Mouse (Mus musculus) liver, embryonic 12.5 days (tissue): ENCODE results near the gene Mnat1. TPM values are rescaled to one million over a fixed set of nuclear protein-coding genes. Genes with fewer than 3 reads are reported as not detected.

Experiments
- ATAC-seq: fragments of 200-750 bp; cut with Nextera tagmentation; 2 replicates; pipeline ENCODE4 v1.8.0; 2017; ENCODE audit warnings: moderate number of reproducible peaks, mild to moderate bottlenecking, moderate library complexity
- H3K27ac ChIP-seq: fragments of 300-500 bp; sonication (generic); 2 replicates; pipeline ENCODE4 v1.5.1; 2016; ENCODE audit warnings: mild to moderate bottlenecking
- H3K27me3 ChIP-seq: fragments of 300-500 bp; sonication (generic); replicated peaks from 2 replicates; pipeline ENCODE4 v1.6.1; 2016; ENCODE audit warnings: mild to moderate bottlenecking, moderate library complexity
- H3K36me3 ChIP-seq: fragments of 300-500 bp; sonication (generic); 2 replicates; pipeline ENCODE4 v1.6.1; 2016; ENCODE audit warnings: mild to moderate bottlenecking, moderate library complexity
- H3K4me1 ChIP-seq: fragments of 300-500 bp; sonication (generic); 2 replicates; pipeline ENCODE4 v1.6.1; 2016
- H3K4me2 ChIP-seq: fragments of 300-500 bp; sonication (generic); 2 replicates; pipeline ENCODE4 v1.6.1; 2016; ENCODE audit warnings: mild to moderate bottlenecking, moderate library complexity
- H3K4me3 ChIP-seq: fragments of 300-500 bp; sonication (generic); 2 replicates; pipeline ENCODE4 v1.5.1; 2016; ENCODE audit warnings: mild to moderate bottlenecking, moderate library complexity
- H3K9ac ChIP-seq: fragments of 300-500 bp; sonication (generic); 2 replicates; pipeline ENCODE4 v1.6.1; 2016; ENCODE audit warnings: mild to moderate bottlenecking, moderate library complexity
- H3K9me3 ChIP-seq: fragments of 300-500 bp; sonication (generic); replicated peaks from 2 replicates; pipeline ENCODE4 v1.6.1; 2016; ENCODE audit warnings: mild to moderate bottlenecking, moderate library complexity
- WGBS: fragments of 180-500 bp; shearing (Covaris S2); methylation state at CpG from one replicate; pipeline ENCODE4 v1.1.7; 2016; ENCODE audit not compliant: insufficient replicate concordance; 5-methylcytosine and 5-hydroxymethylcytosine counted together
- polyA plus RNA-seq: library from polyadenylated mRNA; unstranded; fragments of >200 nt; fragmentation: Nextera tagmentation; extraction: Ambion mirVana; gene quantifications from 2 replicates; pipeline ENCODE4 v1.2.1, GENCODE M21; 2016

Gene Mnat1
- polyA plus RNA-seq, 1 experiment from 2014 or later, result 14.1 TPM

- Histone ChIP-seq H3K4me3 (no peak overlapping the region), H3K36me3 (no peaks in the 10 kb centered on the region), H3K9ac (no peak overlapping the region), H3K4me2 (no peak overlapping the region), H3K27ac (no peak overlapping the region), H3K9me3 (no peaks in the 10 kb centered on the region), H3K27me3 (no peaks in the 10 kb centered on the region), H3K4me1 (peaks cover 14% of the 10 kb centered on the region)
- ATAC-seq, result no peak
- 81% methylated on average over 4 of the region's 4 CpGs for WGBS
These were observed 85.0 kb downstream of the Mnat1 start for GRCm38 (mm10) chr12:73208518-73208917.

GRCm38 (mm10) chr12:73209117-73209516 lies 85.6 kb downstream of the Mnat1 start:
- H3K4me3 ChIP-seq, result no peak overlapping the region
- H3K4me2 ChIP-seq, result no peak overlapping the region
- H3K4me1 ChIP-seq, result peaks cover 14% of the 10 kb centered on the region
- H3K27ac ChIP-seq, result no peak overlapping the region
- ATAC-seq, result no peak
- H3K27me3 ChIP-seq, result no peaks in the 10 kb centered on the region
- no peak overlapping the region for H3K9ac ChIP-seq
- WGBS, result 50% methylated on average over 1 of the region's 1 CpGs
- H3K36me3 ChIP-seq, result no peaks in the 10 kb centered on the region
- H3K9me3 ChIP-seq, result no peaks in the 10 kb centered on the region

- no peaks in the 10 kb centered on the region for H3K36me3 ChIP-seq
- no peak overlapping the region for H3K4me2 ChIP-seq
- no peak overlapping the region for H3K9ac ChIP-seq
- no peak for ATAC-seq
- no peaks in the 10 kb centered on the region for H3K9me3 ChIP-seq
- peaks cover 14% of the 10 kb centered on the region for H3K4me1 ChIP-seq
- 68% methylated on average over 3 of the region's 3 CpGs for WGBS
- peak overlapping the region; percentile 36; the same call in 1 of the 2 replicates for H3K27ac ChIP-seq
- no peak overlapping the region for H3K4me3 ChIP-seq
- no peaks in the 10 kb centered on the region for H3K27me3 ChIP-seq
These were observed 86.9 kb downstream of the Mnat1 start for GRCm38 (mm10) chr12:73210454-73210853.

- Histone ChIP-seq H3K27ac (no peak overlapping the region), H3K4me2 (no peak overlapping the region), H3K36me3 (peaks cover 18% of the 10 kb centered on the region), H3K4me1 (peaks cover 4% of the 10 kb centered on the region; the same call in 1 of the 2 replicates), H3K27me3 (no peaks in the 10 kb centered on the region), H3K4me3 (no peak overlapping the region), H3K9ac (no peak overlapping the region), H3K9me3 (no peaks in the 10 kb centered on the region)
- WGBS, result 41% methylated on average over 5 of the region's 5 CpGs
- no peak for ATAC-seq
These were observed 92.3 kb downstream of the Mnat1 start for GRCm38 (mm10) chr12:73215773-73216172.

GRCm38 (mm10) chr12:73218632-73219031 lies 95.1 kb downstream of the Mnat1 start:
- no peak overlapping the region for H3K27ac ChIP-seq
- no peaks in the 10 kb centered on the region for H3K9me3 ChIP-seq
- 76% methylated on average over 5 of the region's 5 CpGs for WGBS
- H3K27me3 ChIP-seq, result no peaks in the 10 kb centered on the region
- peaks cover 12% of the 10 kb centered on the region for H3K4me1 ChIP-seq
- ATAC-seq, result no peak
- no peak overlapping the region for H3K4me3 ChIP-seq
- H3K9ac ChIP-seq, result no peak overlapping the region
- H3K4me2 ChIP-seq, result no peak overlapping the region
- peaks cover 18% of the 10 kb centered on the region for H3K36me3 ChIP-seq

GRCm38 (mm10) chr12:73221235-73221634 lies 97.7 kb downstream of the Mnat1 start:
- Histone ChIP-seq H3K9ac (no peak overlapping the region), H3K4me1 (peaks cover 12% of the 10 kb centered on the region), H3K27me3 (no peaks in the 10 kb centered on the region), H3K36me3 (peaks cover 18% of the 10 kb centered on the region), H3K4me2 (no peak overlapping the region), H3K4me3 (no peak overlapping the region), H3K9me3 (no peaks in the 10 kb centered on the region), H3K27ac (no peak overlapping the region)
- ATAC-seq, result peak; percentile 79
- 31% methylated on average over 3 of the region's 3 CpGs for WGBS

DNA sequence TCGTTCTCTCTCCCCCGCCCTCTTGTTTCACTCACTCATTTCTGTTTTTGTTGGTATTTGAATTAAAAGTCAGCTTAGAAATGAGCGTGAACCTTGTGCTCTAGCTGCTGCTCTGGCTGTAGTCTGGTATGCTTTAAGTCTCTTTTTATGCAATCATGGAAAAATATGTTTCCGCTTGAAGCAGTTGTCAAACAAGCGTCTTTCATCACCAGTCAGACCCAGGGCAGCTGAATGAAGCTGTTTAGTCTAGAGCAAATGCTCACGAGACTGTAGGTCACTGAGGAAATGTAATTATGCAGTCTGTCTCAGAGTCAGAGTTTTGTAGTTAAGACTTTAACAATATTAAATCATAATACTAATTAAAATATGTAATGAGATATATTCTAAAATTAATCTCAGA lies 100.4 kb downstream of the Mnat1 start:
- Histone ChIP-seq H3K36me3 (peaks cover 15% of the 10 kb centered on the region), H3K9me3 (no peaks in the 10 kb centered on the region), H3K4me1 (peaks cover 12% of the 10 kb centered on the region), H3K9ac (no peak overlapping the region), H3K4me2 (no peak overlapping the region), H3K27ac (no peak overlapping the region), H3K27me3 (no peaks in the 10 kb centered on the region), H3K4me3 (no peak overlapping the region)
- no peak for ATAC-seq
- 75% methylated on average over 6 of the region's 6 CpGs for WGBS

DNA sequence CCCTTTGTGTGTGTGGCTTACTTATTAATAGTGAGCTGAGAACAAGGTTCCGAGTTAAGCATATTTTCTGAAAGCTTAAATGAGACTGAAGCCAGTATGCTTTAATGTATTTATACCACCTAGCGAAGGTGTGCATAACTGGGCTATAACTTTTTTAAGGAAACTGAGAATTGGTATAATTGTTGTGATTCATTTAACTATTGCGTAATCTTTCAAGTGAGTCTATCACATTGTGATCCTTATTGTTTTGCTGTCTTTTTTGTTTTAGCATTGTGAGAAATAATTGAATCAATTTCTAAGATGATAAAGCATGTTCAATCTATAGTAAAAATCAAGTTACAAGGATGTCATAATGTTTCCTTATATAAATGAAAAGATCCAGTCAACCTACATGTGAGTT lies 104.9 kb downstream of the Mnat1 start:
- Histone ChIP-seq H3K27ac (no peak overlapping the region), H3K9ac (no peak overlapping the region), H3K4me3 (no peak overlapping the region), H3K4me2 (no peak overlapping the region), H3K27me3 (no peaks in the 10 kb centered on the region), H3K9me3 (no peaks in the 10 kb centered on the region), H3K36me3 (no peaks in the 10 kb centered on the region), H3K4me1 (no peaks in the 10 kb centered on the region)
- WGBS, result 75% methylated on average over 3 of the region's 3 CpGs
- ATAC-seq, result no peak

- no peak for ATAC-seq
- Histone ChIP-seq H3K4me1 (no peaks in the 10 kb centered on the region), H3K9me3 (no peaks in the 10 kb centered on the region), H3K4me2 (no peak overlapping the region), H3K9ac (no peak overlapping the region), H3K27me3 (no peaks in the 10 kb centered on the region), H3K36me3 (no peaks in the 10 kb centered on the region), H3K4me3 (no peak overlapping the region), H3K27ac (no peak overlapping the region)
These were observed 106.7 kb downstream of the Mnat1 start for GRCm38 (mm10) chr12:73230196-73230595.

GRCm38 (mm10) chr12:73231552-73231951 lies 108.0 kb downstream of the Mnat1 start:
- H3K4me2 ChIP-seq, result no peak overlapping the region
- H3K36me3 ChIP-seq, result no peaks in the 10 kb centered on the region
- H3K27me3 ChIP-seq, result no peaks in the 10 kb centered on the region
- no peaks in the 10 kb centered on the region for H3K4me1 ChIP-seq
- H3K9me3 ChIP-seq, result no peaks in the 10 kb centered on the region
- no peak overlapping the region for H3K4me3 ChIP-seq
- ATAC-seq, result no peak
- no peak overlapping the region for H3K27ac ChIP-seq
- H3K9ac ChIP-seq, result no peak overlapping the region

- Histone ChIP-seq H3K27me3 (no peaks in the 10 kb centered on the region), H3K4me1 (no peaks in the 10 kb centered on the region), H3K4me2 (no peak overlapping the region), H3K4me3 (no peak overlapping the region), H3K36me3 (no peaks in the 10 kb centered on the region), H3K27ac (no peak overlapping the region), H3K9me3 (no peaks in the 10 kb centered on the region), H3K9ac (no peak overlapping the region)
- 82% methylated on average over 2 of the region's 2 CpGs for WGBS
- ATAC-seq, result no peak
These were observed 109.1 kb downstream of the Mnat1 start for GRCm38 (mm10) chr12:73232586-73232985.

DNA sequence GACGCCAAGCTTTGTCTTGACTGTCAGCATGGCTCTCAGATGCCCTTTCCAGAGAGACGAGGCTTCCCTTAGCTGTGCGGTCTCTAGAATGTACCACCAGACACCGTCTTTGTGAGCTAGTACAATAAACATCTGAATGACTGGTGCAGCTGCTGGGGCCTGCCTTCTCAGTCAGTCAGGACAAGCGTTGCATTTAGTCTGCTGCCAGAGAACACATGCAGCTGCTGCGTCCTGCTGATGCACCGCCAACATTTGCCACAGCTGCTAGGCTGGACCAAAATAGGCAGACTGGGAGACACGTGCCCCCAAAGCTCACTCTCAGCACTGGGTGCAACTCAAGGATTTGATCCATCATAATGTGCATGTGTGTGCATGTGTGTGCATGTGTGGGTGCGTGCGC lies 118.4 kb downstream of the Mnat1 start:
- H3K36me3 ChIP-seq, result no peaks in the 10 kb centered on the region
- no peak overlapping the region for H3K4me2 ChIP-seq
- H3K4me3 ChIP-seq, result no peak overlapping the region
- no peak overlapping the region for H3K9ac ChIP-seq
- no peaks in the 10 kb centered on the region for H3K27me3 ChIP-seq
- no peak overlapping the region for H3K27ac ChIP-seq
- ATAC-seq, result no peak
- H3K4me1 ChIP-seq, result no peaks in the 10 kb centered on the region
- WGBS, result 82% methylated on average over 10 of the region's 10 CpGs
- no peaks in the 10 kb centered on the region for H3K9me3 ChIP-seq

DNA sequence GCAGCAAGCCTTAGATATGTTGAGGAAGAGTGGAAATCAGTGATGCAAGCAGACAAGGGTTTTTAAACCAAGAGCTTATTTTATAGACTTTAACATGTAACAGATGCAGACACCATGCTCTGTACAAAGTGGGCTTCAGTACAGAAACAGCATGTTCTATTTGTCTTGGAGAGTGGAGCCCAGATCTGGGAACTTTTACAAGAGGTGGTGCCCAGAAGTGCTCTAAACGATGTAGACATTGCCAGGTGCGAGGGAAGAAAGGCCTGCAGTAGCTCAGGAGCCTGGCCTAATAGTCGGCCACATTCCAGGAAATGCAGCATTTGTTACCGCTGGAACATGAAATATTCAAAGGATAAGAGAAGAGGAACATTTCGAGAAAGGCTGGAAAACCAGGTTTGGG lies 122.2 kb downstream of the Mnat1 start:
- H3K36me3 ChIP-seq, result no peaks in the 10 kb centered on the region
- 78% methylated on average over 5 of the region's 5 CpGs for WGBS
- no peaks in the 10 kb centered on the region for H3K9me3 ChIP-seq
- H3K4me1 ChIP-seq, result no peaks in the 10 kb centered on the region
- no peak overlapping the region for H3K4me3 ChIP-seq
- H3K27me3 ChIP-seq, result no peaks in the 10 kb centered on the region
- no peak overlapping the region for H3K9ac ChIP-seq
- ATAC-seq, result no peak
- H3K4me2 ChIP-seq, result no peak overlapping the region
- no peak overlapping the region for H3K27ac ChIP-seq
